ENCODE assay signal across 28 mouse cellular contexts in the genomic region with DNA sequence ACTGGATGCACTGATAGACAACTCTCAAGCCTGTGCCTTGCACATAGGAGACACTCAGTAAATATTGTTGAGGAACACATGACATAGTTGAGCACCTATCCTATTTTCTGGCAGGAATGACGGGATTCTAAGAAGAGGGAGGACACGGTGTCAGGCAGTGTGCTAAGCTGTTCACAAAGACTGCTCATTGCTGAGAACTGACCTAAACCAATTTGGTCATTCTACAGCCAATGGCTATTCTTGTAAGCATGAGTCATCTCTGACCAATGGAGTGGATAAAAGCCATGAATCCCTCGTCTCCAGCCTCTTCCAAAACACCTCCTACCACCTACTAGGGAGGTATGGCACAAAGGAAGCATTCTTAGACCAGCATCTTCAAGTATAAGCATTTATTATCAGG.
"Had no signal": no experiment of that assay in that cellular context is flagged by ENCODE, and none has a peak within 500 bp of the region (broad histone marks: within the 10 kb centered on the region; RNA-seq: fewer than 3 reads in every experiment).

No protein-coding gene starts in this region.

- H3K27me3 ChIP-seq: heart, embryonic 12.5 days; heart, embryonic 13.5 days; heart, embryonic 15.5 days; hindbrain, embryonic 12.5 days; hindbrain, embryonic 13.5 days; hindbrain, embryonic 15.5 days; intestine, embryonic 15.5 days; kidney, embryonic 15.5 days had no signal

- ATAC-seq: hindbrain, embryonic 16.5 days; hindbrain, postnatal 0 days; inflammation-experienced regulatory T-cells, adult 6 months; intestine, embryonic 15.5 days; intestine, embryonic 16.5 days; intestine, postnatal 0 days had no signal

- DNase-seq: heart, postnatal 14 days; heart, postnatal 36 days; heart, postnatal 4 days; kidney, adult 11 months; kidney, adult 18-20 months; kidney, adult 2 months; kidney, adult 8-10 months; kidney, adult 9 months; kidney, postnatal 10 days; kidney, postnatal 14 days; kidney, postnatal 25 days; kidney, postnatal 36 days; kidney, postnatal 4 days; layer of hippocampus, adult 9-11 months; layer of hippocampus, postnatal 36 days had no signal
